Mouse (Mus musculus) layer of hippocampus, postnatal 14 days (tissue): Measurements from ENCODE around the gene Plscr1. TPM values are rescaled to one million over a fixed set of nuclear protein-coding genes. Genes with fewer than 3 reads are reported as not detected.

Experiments used
- DNase-seq, 2 experiments: peaks; one replicate each; pipeline ENCODE4 v3.0.0; 2021 to 2022; ENCODE audit warnings: low spot score in 2 of 2, mixed read lengths in 1 of 2
- total RNA-seq, 2 experiments: library from RNA; stranded (reverse); gene quantifications; 2 replicates each; pipeline ENCODE4 v1.2.3; 2021

Plscr1 gene
- total RNA-seq, 2 experiments from 2014 or later = 1.0 to 1.7 TPM

DNA sequence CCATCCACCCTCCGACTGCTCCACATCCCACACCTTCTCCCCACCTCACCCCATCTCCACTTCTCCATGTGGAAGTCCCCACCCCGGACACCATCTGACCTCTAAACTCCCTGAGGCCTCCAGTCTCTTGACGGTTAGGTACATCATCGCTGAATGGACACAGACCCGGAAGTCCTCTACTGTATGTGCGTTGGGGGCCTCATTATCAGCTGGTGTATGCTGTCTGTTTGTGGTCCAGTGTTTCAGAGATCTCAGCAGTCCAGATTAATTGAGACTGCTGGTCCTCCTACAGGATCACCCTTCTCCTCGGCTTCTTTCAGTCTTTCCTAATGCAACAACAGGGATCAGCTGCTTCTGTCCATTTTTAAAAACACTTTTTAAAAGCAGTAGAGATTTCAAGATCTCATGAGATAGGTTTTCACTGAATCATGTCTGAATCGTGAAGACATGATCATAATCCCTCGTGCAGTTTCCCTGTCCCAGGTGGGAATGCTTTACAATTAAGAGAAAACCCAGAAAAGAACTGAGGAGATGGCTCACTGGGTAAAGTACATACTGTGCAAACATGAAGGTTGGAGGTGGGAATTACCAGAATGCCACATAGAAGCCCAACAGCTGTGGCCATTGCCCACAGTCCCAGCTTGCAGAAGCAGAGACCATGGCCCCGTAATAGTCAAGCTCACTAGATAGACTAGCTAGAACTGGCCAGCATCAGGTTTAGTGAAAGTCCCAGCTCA is 4.2 kb downstream of the Plscr1 start:
- DNase-seq = no peak

DNA sequence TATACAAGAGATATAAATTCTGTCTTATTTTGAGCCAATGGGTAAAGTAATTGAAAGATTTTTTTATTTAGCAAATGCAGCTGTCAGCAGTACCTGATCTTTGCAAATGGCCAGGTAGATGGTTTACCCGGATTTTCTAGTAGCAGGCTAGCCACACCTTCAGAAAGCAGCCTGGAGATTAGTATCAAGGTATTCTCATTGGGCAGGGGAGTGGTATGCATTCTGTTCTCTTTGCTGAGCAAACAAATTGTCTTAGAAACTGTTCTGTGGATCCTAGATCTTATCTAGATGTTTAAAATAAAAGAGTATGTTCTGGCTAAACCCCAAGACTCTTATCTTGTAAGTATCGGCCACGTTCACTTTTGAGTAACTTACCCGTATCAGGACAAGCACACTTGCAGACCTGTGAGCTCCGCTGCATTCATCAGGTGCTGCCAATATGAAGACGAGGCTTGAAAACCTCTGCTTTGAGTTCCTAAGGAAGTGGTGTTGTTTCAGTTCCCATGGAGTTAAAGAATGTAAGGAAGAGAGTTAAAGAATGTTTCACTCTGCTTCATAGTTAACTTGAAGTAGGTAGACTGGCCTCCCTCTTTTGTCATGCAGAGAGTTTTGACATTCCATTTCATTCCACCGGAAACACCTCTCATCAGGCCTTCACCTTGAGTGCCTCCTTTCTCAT is 11.1 kb downstream of the Plscr1 start:
- DNase-seq = no peak

DNA sequence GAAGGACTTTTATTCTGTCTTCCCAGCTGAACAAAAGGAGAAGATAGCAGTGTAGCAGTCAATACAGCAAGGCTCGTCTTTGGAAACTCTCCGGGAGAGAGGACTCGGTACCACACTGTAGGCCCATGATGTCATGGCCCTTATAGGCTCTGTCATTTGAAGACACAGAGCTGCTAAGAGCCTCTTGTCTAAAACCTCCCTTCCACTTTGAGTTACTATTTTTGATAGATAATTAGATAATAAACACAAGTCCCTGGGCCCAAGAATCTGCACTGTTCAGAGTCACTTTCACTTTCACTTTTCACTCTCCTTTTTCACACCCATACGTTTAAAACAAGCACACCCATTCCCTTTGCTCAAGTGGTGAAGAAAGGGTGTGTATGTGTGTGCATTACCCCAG is 16.2 kb downstream of the Plscr1 start:
- DNase-seq = no peak

DNA sequence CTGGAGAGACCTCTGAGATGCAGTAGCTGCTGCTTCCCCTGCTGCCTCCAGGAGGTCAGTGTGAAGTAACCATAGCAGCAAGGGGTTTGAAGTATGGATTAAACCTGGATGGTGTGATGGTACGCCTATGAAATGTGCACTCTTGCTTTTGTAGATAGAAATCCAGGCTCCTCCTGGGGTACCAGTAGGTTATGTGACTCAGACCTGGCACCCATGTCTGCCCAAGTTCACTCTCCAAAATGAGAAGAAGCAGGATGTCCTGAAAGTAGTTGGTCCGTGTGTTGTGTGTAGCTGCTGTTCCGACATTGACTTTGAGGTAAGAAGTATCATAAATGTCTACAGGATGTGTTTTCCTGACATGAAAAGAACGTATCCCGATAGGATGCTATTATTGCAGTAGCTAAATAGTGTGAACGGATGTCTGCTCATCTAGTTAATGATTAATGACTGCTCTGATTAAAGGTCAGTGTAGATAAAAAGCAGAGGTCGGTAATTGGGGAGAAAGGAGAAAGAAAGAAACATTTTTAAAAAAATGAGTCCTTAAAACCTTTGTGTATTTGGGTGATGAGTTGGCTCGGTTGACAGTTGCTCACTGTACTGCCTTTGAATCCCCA is 17.1 kb downstream of the Plscr1 start:
- DNase-seq = no peak

DNA sequence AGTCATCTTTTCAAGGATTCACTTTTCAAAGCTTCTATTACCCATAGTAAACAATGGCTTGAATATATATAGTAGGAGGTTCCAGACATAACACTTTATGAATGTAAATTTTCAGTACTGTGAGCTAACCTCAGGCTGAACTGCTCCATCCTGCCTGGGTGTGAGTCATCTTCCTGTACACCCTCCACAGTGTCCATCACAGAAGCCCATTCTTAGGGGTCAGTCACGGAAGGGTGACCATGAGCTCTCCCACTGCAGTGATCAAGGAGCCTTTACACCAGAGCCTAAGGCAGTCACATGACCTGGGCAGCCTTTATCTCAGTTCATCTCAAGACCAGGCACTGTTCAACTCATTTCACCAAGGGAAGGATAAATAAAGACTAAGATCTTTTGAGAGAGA is 18.2 kb downstream of the Plscr1 start:
- no peak for DNase-seq

DNA sequence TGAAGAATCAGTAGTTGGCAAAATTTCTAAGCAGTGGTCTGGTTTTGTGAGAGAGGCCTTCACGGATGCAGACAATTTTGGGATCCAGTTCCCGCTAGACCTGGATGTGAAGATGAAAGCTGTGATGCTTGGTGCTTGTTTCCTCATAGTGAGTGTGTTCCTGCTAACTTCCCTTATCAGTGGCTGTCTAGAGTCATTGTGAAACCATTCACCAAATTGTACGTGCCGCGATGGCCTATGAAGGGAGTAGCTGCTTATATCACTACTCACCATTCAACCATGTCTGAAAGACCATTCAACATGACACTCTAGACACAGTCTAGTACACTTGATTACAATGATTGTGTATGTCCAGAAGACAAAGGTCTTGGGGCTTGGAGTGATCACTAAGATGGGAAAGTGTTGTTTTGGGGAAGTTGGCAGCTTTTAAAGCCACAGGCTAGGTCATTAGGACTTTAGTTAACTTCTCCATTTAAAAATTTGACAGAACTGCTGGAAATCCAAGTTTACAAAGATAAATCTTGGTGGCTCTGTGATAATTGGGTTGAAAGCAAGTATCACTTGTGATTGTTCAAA is 20.4 kb downstream of the Plscr1 start:
- DNase-seq = no peak

DNA sequence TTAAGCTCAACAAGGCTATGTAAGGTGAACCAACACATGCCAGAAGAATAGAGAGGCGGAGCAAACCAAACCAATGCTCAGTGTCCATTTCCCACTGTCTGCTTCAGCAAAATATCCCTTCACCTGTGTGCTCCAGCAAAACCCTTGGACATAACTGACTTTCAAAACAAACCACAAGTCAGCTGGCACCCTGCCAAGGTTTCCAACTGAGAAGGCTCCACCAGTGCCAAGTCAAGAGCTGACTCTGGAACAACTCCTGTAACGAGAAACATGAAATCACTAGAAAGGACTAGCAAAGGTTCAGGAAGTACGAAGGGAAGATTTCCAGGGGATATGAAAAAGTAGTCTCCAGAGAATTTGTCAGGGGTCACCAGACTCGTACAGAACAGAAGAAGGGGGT is 21.4 kb downstream of the Plscr1 start:
- peak in 1 of 2 experiments; percentile 30 for DNase-seq

DNA sequence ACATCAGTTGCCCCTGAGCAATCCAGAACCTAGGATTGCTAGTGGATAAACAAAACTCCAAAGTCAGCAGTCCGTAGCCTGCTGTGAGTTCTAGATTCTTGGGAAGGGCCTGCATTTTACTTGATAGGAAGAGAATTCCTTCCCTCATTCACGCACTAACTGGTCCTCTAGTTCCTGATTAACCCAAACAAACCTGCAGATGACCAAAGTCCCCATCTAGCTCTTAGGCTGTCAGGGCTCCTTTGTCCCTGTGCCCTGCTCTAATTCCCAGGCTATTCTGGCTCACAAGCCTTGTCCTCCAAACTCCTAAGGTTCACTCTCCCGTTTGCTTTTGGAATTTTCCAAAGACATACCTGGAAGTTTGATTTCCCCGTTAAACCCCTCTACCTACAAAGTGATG is 23.1 kb downstream of the Plscr1 start:
- DNase-seq = no peak

DNA sequence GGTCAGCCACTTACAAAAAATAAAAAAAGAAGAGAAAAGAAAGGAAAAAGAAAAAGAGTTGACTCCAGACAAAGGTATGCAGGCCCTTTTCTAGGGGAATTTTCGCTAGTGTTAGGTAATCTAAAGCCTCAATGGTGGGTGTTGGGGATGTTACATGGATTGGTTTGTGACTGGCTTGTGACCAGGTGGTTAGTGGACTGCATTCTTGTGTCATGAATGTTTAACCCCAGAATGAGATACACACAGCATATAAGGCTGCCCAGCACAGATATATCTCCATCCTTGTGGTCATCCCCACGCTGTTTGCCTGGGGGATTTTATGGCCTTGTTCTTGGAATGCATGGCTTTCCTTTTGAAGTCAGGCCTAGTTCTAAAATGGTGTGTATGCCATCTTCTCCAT is 23.7 kb downstream of the Plscr1 start:
- DNase-seq = no peak

DNA sequence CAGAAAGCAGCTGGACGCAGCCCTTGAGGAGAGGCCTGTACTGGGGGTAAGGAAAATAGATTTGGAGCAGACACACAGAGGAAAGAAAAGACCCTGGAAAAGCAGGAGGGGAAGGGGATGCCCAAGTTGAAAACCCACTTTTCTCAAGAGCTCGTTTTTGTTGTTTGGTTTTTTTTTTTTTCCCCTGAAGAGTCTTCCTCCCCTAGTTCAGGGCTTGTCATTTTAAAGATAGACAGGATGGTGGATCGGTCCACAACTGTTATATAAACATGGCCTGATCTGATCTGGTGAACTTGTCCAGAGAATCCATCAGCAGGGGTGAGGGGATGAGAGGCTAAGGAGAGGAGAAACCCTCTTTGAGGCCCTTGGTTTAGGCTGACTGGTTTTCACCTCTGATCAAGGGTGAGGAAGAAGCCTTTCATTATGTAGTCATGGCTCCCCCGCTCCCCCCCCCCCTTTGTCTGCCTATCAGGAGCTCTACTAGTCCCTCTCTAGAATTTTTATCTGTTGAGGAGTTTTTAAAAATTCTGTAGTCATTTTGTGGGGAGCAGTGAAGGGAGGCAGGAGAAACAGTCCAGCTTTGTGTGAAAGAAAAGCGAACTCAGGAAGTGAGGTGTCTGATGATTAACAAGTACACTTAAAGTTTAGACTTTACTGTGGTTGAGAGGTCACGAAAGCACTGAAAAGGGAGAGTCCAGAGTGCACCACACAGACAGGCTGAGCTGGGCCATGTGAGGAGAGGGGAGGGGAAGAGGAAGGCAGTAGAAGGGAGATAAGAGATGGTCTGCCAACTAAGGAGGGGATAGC is 24.6 kb downstream of the Plscr1 start:
- DNase-seq = no peak

DNA sequence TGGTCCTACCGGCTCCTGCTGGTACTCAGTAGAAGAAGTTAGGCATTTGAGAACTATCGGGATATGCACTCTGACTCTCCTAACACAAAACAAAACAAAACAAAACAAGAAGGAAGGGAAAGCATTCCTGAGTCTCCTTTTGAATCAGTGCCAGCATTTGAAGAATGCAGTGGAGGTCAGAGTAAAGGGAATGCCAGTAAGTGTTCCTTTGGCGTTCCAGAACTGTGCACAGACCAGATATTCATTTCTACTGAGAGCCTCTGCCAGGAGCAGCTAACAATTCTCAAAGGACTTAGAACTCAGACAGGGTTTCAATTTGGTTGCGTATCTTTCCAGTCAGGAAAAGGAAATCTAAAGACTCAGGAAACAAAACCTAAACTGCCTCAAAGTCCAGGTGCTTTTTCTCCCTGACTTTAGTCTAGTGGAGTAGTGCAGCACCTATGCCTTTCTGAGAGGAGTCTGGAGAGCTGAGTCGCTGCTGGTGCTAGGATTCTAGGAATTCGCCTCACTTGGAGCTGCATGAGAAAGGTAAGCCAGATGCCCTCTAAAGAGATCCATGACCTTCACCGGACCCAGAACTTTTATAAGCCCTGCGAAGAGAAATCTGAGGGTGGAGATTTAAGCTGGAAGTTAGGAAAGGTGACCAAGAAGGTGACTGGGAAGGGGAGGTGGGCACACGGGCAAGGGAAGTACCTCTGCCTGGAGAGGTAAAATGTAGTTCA is 26.1 kb downstream of the Plscr1 start, which contains the start of gene Plscr2:
Gene Plscr2, plus strand, starts transcription at position 117 of the 722 bp plus-strand sequence.
- DNase-seq = peak in 1 of 2 experiments; percentile 10

DNA sequence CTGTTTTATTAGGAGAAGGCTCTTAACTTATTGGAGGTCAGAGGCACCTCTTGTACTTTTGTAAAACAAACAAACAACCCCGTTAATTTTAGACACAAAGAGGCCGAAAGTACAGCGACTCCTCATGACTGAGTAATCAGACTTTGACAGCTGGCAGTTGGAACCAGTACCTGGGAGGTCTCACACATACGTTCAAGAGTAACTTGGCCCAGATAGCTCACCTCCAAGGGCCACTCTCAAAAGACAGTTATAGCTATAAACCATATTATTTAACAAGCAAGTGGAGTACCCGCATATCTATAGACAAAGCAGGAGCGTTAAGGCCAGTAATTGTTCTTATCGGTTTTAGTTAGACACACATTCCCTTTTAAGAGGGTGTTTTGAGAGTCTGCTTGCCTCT is 26.8 kb downstream of the Plscr1 start:
- DNase-seq = no peak

DNA sequence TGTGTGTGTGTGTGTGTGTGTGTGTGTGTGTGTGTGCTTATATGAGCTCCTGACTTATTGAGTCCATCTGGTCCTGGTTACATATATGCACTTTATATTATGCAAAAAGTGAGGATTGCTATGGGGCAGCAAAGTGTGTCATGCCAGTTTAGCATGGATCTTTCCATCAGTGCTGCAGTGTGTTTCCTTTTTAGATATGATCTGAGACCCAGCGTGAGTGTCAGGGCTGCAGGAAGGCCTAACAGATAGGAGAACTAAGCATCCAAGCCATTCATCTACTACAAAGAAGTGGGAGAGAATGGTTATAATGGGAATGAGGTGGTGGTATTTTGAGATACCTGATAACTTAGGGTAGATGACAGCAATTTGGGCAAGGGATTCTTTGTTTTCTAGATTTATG is 30.5 kb downstream of the Plscr1 start:
- no peak for DNase-seq

DNA sequence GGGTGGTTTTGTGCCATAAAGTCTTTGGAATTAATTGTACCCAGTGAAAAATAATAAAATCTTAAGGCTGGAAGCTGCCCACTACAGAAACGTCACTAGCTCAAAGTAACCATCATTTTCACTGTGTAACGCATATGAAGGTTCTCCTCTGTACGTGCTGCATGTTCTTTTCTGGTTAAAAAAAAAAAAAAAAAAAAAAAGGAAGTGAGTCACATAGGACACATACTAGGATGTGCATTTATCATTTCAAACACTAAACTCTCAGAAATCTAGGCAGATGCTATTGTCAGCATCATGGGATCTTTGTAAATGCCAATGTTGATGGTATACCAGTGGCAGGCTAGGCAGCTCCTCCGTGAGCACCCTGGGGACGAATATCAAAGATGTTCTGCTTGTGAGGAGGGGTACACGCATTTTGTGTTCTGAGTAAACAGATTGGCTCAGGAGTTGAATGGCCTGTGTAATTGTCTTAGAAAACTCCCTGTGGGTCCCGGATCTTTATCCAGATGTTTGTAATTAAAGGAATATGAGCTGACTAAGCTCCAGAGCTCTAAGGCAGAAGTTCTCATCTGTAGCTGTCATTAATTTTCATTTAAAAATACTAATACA is 33.1 kb downstream of the Plscr1 start:
- DNase-seq = no peak

DNA sequence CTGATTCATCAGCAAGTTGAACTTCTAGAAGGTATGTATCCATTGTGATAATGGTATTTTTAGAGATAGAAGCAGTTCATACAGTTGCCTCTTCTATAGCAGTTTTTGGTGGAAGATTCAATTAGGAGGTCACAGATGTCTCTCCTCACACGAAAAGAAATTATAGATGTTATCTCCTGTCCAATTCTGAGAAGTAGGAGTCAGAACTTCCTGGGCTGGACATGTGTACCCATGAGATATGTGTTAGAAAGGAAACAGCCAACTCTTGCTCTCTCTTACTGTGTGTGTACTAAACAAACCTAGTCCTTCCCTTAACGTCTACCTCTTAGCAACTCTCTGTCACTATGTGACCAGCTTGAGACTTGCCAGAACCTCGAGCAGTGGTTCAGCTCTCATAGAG is 40.1 kb downstream of the Plscr1 start:
- no peak for DNase-seq

DNA sequence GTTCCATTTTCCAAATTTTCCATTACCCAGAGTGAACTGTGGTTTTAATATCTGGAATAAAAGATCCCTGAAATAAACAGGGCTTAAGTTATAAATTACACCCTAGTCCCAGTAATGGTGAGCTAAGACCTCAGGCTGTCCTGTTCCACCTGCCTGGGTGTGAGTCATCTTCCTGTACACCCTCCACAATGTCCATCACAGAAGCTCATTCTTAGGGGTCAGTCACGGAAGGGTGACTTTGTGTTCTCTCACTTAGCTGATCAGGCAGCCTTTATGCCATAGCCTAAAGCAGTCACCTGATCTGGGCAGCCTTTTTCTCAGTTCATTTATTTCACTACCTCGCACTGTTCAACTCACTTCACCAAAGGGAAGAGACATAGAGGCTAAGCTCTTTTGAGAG is 42.6 kb downstream of the Plscr1 start:
- no peak for DNase-seq

DNA sequence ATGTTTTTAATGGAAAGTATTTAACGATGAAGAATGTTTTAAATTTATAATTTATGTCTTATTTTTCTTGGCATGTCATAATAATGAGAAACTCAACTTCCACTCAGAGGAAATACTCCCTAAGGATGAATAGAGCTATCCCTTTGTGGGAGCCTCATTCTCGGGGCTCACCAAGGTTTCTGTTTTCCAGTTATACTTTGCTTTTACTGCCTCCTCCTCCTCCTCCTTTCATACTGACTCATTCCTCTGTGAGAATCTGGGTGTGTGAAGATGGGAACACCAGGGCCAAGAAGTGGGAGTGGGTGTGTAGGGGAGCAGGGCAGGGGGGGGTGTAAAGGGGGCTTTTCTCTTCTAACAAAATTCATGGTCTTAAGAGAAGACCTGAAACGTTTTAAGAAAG is 43.4 kb downstream of the Plscr1 start:
- DNase-seq = no peak

DNA sequence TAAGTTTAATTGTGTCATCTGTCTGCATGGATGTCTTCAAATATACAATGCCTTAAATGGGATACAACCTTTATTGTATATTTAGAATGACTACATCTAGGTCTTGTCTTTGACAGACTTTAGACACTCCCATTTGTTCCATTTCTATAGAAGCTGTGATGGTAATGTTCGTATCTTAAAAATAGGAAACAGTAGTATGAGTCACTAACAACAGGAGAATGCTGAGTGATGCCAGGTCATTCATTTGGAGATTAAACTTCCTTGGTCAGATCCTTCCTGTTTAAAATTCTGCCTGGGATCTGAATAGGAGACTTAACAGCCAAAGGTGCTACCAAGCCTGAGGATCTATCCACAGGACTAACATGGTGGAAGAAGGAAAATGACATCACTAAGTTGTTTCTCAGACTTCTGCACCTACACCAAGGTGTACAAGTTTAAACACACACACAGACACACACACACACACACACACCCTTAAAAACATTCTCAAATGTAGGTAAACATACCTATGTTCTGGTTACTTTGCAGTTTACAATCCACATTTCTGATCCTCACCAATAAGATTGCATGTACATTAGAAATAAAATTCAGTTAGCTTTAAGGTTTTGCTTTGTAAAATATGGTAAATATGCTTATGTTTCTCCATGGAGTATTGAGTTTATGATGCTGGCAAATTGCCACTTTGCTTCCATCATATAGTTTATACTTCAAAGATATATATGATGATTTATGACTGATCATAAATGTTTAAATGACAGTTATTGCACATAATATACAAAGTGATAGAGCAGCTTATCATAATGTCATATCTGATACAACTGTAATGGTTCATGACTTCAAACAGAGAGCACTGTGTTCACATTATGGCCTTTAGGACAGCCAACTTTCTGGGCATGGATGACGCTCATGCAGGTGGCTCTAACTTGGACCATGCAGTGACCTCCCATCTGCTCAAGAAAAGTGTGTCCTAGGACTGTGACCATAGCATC is 44.3 kb downstream of the Plscr1 start:
- DNase-seq = no peak

DNA sequence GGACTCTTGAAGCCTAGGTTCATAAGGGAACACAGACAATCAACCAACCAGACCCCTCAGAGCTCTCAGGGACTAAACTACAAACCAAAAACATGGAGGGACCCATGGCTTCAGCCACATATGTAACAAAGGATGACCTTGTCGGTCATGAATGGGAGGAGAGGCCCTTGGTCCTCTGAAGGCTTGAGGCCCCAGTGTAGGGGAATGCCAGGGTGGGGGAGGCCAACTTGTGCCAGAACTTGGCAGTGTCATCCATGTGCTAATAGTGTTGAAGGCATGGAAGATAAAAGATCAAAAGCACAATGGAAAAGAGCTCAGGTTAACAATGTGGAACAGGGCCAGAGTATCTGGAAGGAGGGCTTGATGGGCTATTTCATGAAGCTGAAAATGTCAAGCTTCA is 48.7 kb downstream of the Plscr1 start:
- no peak for DNase-seq
